Mouse (Mus musculus) MEL (cell line): Measurements from ENCODE around the gene Trpv6. TPM values are rescaled to one million over a fixed set of nuclear protein-coding genes. Genes with fewer than 3 reads are reported as not detected.

Experiments used
- DNase-seq: peaks from one replicate; pipeline ENCODE4 v3.0.0; 2011; ENCODE audit warnings: low read depth, low spot score
- H3K27ac ChIP-seq: 2 replicates; pipeline ENCODE4 v1.5.1; 2012; ENCODE audit warnings: low read depth, mild to moderate bottlenecking, control low read depth, low read length, moderate library complexity; ENCODE audit not compliant: control insufficient read depth
- H3K27me3 ChIP-seq, 2 experiments: fragments of 150-350 bp in 1 of 2; sonication (generic) in 1 of 2; 2 replicates each; pipeline ENCODE4 v1.6.1; 2012; ENCODE audit warnings: low read length in 2 of 2, mild to moderate bottlenecking in 2 of 2, improper control_type of control experiment in 1 of 2, moderate library complexity in 1 of 2; ENCODE audit not compliant: insufficient read depth in 2 of 2, control insufficient read depth in 1 of 2
- H3K36me3 ChIP-seq, 2 experiments: 2 replicates each; pipeline ENCODE4 v1.6.1; 2012 to 2014; ENCODE audit warnings: low read length in 2 of 2, improper control_type of control experiment in 1 of 2, inconsistent platforms in 1 of 2, mild to moderate bottlenecking in 1 of 2; ENCODE audit not compliant: insufficient read depth in 2 of 2, control insufficient read depth in 1 of 2
- H3K4me1 ChIP-seq, 2 experiments: fragments of 150-350 bp in 1 of 2; sonication (generic) in 1 of 2; 2 replicates each; pipeline ENCODE4 v1.6.1; 2012; ENCODE audit warnings: low read length in 2 of 2, improper control_type of control experiment in 1 of 2, mild to moderate bottlenecking in 1 of 2; ENCODE audit not compliant: insufficient read depth in 2 of 2, control insufficient read depth in 1 of 2
- H3K4me3 ChIP-seq, 2 experiments: fragments of 150-350 bp in 1 of 2; sonication (generic) in 1 of 2; 2 replicates each; pipeline ENCODE4 v1.5.1; 2012; ENCODE audit warnings: low read depth in 2 of 2, low read length in 2 of 2, mild to moderate bottlenecking in 2 of 2, moderate library complexity in 2 of 2, control low read depth in 1 of 2, improper control_type of control experiment in 1 of 2; ENCODE audit not compliant: control insufficient read depth in 1 of 2, insufficient read depth in 1 of 2
- H3K79me2 ChIP-seq: 2 replicates; pipeline ENCODE4 v1.6.1; 2012; ENCODE audit warnings: mild to moderate bottlenecking, low read length, moderate library complexity; ENCODE audit not compliant: control insufficient read depth, poor library complexity, insufficient read depth
- H3K9ac ChIP-seq: 2 replicates; pipeline ENCODE4 v1.6.1; 2012; ENCODE audit warnings: low read depth, mild to moderate bottlenecking, control low read depth, low read length, moderate library complexity; ENCODE audit not compliant: control insufficient read depth, poor library complexity, severe bottlenecking
- H3K9me3 ChIP-seq: fragments of 150-350 bp; sonication (generic); replicated peaks from 2 replicates; pipeline ENCODE4 v1.6.1; 2012; ENCODE audit warnings: mild to moderate bottlenecking, low read length, improper control_type of control experiment, moderate library complexity; ENCODE audit not compliant: insufficient read depth
- BHLHE40 ChIP-seq: IDR thresholded peaks from 2 replicates; pipeline ENCODE4 v1.6.1; 2012; ENCODE audit warnings: low read depth, mild to moderate bottlenecking, inconsistent platforms, low read length, improper control_type of control experiment, borderline replicate concordance
- CHD1 ChIP-seq: IDR thresholded peaks from 2 replicates; pipeline ENCODE4 v1.6.1; 2012; ENCODE audit warnings: low read depth, mild to moderate bottlenecking, inconsistent platforms, low read length, improper control_type of control experiment
- CHD2 ChIP-seq: IDR thresholded peaks from 2 replicates; pipeline ENCODE4 v1.6.1; 2011; ENCODE audit warnings: low read length, improper control_type of control experiment
- E2F4 ChIP-seq: IDR thresholded peaks from 2 replicates; pipeline ENCODE4 v1.6.1; 2011; ENCODE audit warnings: low read depth, low read length, improper control_type of control experiment, borderline replicate concordance
- ELF1 ChIP-seq: IDR thresholded peaks from 2 replicates; pipeline ENCODE4 v1.6.1; 2014; ENCODE audit warnings: low read depth, mild to moderate bottlenecking, inconsistent platforms, low read length, improper control_type of control experiment, moderate library complexity
- GATA1 ChIP-seq: IDR thresholded peaks from 2 replicates; pipeline ENCODE4 v1.6.1; 2011; ENCODE audit warnings: low read depth, low read length, improper control_type of control experiment
- HCFC1 ChIP-seq: IDR thresholded peaks from 2 replicates; pipeline ENCODE4 v1.6.1; 2012; ENCODE audit warnings: low read depth, mild to moderate bottlenecking, inconsistent platforms, low read length, improper control_type of control experiment, moderate library complexity
- MAX ChIP-seq: IDR thresholded peaks from 2 replicates; pipeline ENCODE4 v1.6.1; 2011; ENCODE audit warnings: low read length, improper control_type of control experiment
- MYC ChIP-seq: IDR thresholded peaks from 2 replicates; pipeline ENCODE4 v1.6.1; 2011; ENCODE audit warnings: low read depth, mild to moderate bottlenecking, low read length, improper control_type of control experiment, moderate library complexity
- NELFE ChIP-seq: IDR thresholded peaks from 2 replicates; pipeline ENCODE4 v1.6.1; 2011; ENCODE audit warnings: low read depth, low read length, improper control_type of control experiment
- POLR2A ChIP-seq, 2 experiments: IDR thresholded peaks; 2 replicates each; pipeline ENCODE4 v1.6.1; 2011 to 2012; ENCODE audit warnings: low read length in 2 of 2, mild to moderate bottlenecking in 2 of 2, control low read depth in 1 of 2, improper control_type of control experiment in 1 of 2, low read depth in 1 of 2, moderate library complexity in 1 of 2; ENCODE audit not compliant: control insufficient read depth in 1 of 2, insufficient read depth in 1 of 2, poor library complexity in 1 of 2
- POLR2AphosphoS2 ChIP-seq: IDR thresholded peaks from 2 replicates; pipeline ENCODE4 v1.6.1; 2011; ENCODE audit warnings: low read length, improper control_type of control experiment
- POLR2AphosphoS5 ChIP-seq: IDR thresholded peaks from 2 replicates; pipeline ENCODE4 v1.6.1; 2012; ENCODE audit warnings: low read depth, borderline replicate concordance, mild to moderate bottlenecking, inconsistent platforms, low read length, moderate library complexity, mixed read lengths
- RAD21 ChIP-seq: IDR thresholded peaks from 2 replicates; pipeline ENCODE4 v1.6.1; 2011; ENCODE audit warnings: mild to moderate bottlenecking, low read depth, low read length, improper control_type of control experiment
- RCOR1 ChIP-seq: IDR thresholded peaks from 2 replicates; pipeline ENCODE4 v1.6.1; 2012; ENCODE audit warnings: low read depth, mild to moderate bottlenecking, inconsistent platforms, low read length, improper control_type of control experiment
- SMC3 ChIP-seq: IDR thresholded peaks from 2 replicates; pipeline ENCODE4 v1.6.1; 2011; ENCODE audit warnings: low read depth, low read length, improper control_type of control experiment
- TAL1 ChIP-seq: IDR thresholded peaks from 2 replicates; pipeline ENCODE4 v1.6.1; 2012; ENCODE audit warnings: mild to moderate bottlenecking, inconsistent platforms, low read length, moderate library complexity, mixed read lengths
- TBP ChIP-seq: IDR thresholded peaks from 2 replicates; pipeline ENCODE4 v1.8.0; 2011; ENCODE audit warnings: low read depth, low read length, improper control_type of control experiment
- TCF12 ChIP-seq: IDR thresholded peaks from 2 replicates; pipeline ENCODE4 v1.6.1; 2014; ENCODE audit warnings: low read depth, mild to moderate bottlenecking, inconsistent platforms, low read length, improper control_type of control experiment, moderate library complexity
- USF1 ChIP-seq: IDR thresholded peaks from 2 replicates; pipeline ENCODE4 v1.6.1; 2014; ENCODE audit warnings: low read depth, mild to moderate bottlenecking, inconsistent platforms, low read length, improper control_type of control experiment, moderate library complexity
- ZC3H11A ChIP-seq: IDR thresholded peaks from 2 replicates; pipeline ENCODE4 v1.6.1; 2012; ENCODE audit warnings: low read depth, mild to moderate bottlenecking, inconsistent platforms, low read length, improper control_type of control experiment
- ZKSCAN1 ChIP-seq: IDR thresholded peaks from 2 replicates; pipeline ENCODE4 v1.6.1; 2012; ENCODE audit warnings: low read depth, mild to moderate bottlenecking, inconsistent platforms, low read length, improper control_type of control experiment, moderate library complexity
- ZMIZ1 ChIP-seq: IDR thresholded peaks from 2 replicates; pipeline ENCODE4 v1.6.1; 2012; ENCODE audit warnings: low read depth, mild to moderate bottlenecking, inconsistent platforms, low read length, improper control_type of control experiment, moderate library complexity
- polyA plus RNA-seq, 2 experiments: library from polyadenylated mRNA; stranded (reverse) in 1 of 2; unstranded in 1 of 2; fragments of >175 nt in 1 of 2; fragments of >200 nt in 1 of 2; gene quantifications; 2 replicates each; pipeline versions ENCODE4 v1.2.1 to v1.2.4; 2012; ENCODE audit warnings: low replicate concordance in 2 of 2, low read depth in 1 of 2; ENCODE audit not compliant: insufficient read length in 2 of 2, insufficient read depth in 1 of 2, missing spikeins in 1 of 2
- total RNA-seq: library from RNA; depleted of rRNA; stranded (reverse); fragments of 300-350 nt; gene quantifications from 2 replicates; pipeline ENCODE4 v1.2.3, GENCODE M21; 2012

Gene Trpv6
- total and polyA plus RNA-seq, 3 experiments, result not detected

DNA sequence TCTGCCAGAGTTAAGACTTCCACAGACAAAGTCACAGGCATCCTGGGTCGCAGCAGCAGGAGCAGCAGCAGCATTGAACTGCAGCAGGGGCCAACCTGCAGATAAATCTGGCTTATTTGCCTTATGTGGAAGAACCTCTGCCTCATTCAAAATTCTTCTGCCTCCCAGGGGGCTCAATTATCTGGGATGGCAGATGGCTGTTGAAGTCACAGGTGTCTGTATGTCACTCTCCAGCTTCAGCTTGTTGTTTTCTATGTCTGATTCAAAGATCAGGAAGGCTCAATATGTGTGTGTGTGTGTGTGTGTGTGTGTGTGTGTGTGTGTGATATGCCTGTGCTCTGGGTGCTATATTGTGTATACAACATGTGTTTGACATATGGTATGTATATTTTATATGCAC is 1.2 kb upstream of the Trpv6 start:
- H3K36me3 ChIP-seq, result no peaks in the 10 kb centered on the region
- no peaks in the 10 kb centered on the region for H3K79me2 ChIP-seq
- H3K9ac ChIP-seq, result no peak overlapping the region
- no peaks in the 10 kb centered on the region for H3K9me3 ChIP-seq
- no peaks in the 10 kb centered on the region for H3K4me1 ChIP-seq
- H3K4me3 ChIP-seq, result no peak overlapping the region
- H3K27me3 ChIP-seq, result no peaks in the 10 kb centered on the region; a peak in 1 of 4 replicates
- TF ChIP-seq ZKSCAN1 (no peak), BHLHE40 (no peak), POLR2A (IDR thresholded peaks at IDR 0.05; ENCODE audit: control insufficient read depth in 1 of 2, insufficient read depth in 1 of 2, low read depth in 1 of 2, low read length in 2 of 2, poor library complexity in 1 of 2) (no peak), ZC3H11A (no peak)
- no peak for DNase-seq
- H3K27ac ChIP-seq, result no peak overlapping the region

DNA sequence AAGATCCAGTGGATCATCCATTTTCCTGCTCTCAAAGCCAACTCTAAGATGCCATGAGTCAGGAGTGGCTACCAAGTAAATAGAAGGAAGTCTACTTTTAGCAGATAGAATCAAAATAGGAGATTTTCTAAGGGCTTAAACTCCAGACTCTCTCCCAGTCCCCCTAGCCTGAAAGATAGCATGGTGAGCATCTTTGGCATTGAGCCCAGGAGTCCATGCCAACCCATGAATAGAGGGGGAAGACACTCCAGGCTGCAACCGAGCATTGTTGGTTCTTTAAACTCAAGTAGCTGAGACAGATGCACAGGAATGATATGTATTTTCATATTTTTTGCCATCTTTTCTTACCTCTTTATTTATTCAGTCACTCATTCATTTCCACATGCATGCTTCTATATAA is 994 bp downstream of the Trpv6 start:
- Histone ChIP-seq H3K4me3 (no peak overlapping the region), H3K27ac (no peak overlapping the region)
- TF ChIP-seq NELFE, result no peak
- TF ChIP-seq ZKSCAN1, result no peak
- no peak for TF ChIP-seq MYC
- no peak for TF ChIP-seq RCOR1
- no peak for TF ChIP-seq E2F4
- no peak for TF ChIP-seq RAD21
- no peak for TF ChIP-seq TBP
- no peak for TF ChIP-seq POLR2A (IDR thresholded peaks at IDR 0.05; ENCODE audit: control insufficient read depth in 1 of 2, insufficient read depth in 1 of 2, low read depth in 1 of 2, low read length in 2 of 2, poor library complexity in 1 of 2)
- TF ChIP-seq ELF1, result no peak
- no peak for TF ChIP-seq SMC3
- no peak for TF ChIP-seq GATA1
- TF ChIP-seq TCF12, result no peak
- TF ChIP-seq, all 39 proteins: peak for 0
- no peak overlapping the region for H3K9ac ChIP-seq
- H3K4me1 ChIP-seq, result no peaks in the 10 kb centered on the region
- no peaks in the 10 kb centered on the region for H3K79me2 ChIP-seq
- H3K9me3 ChIP-seq, result no peaks in the 10 kb centered on the region
- no peaks in the 10 kb centered on the region for H3K36me3 ChIP-seq
- H3K27me3 ChIP-seq, result no peaks in the 10 kb centered on the region; a peak in 1 of 4 replicates
- DNase-seq, result peak; percentile 20

DNA sequence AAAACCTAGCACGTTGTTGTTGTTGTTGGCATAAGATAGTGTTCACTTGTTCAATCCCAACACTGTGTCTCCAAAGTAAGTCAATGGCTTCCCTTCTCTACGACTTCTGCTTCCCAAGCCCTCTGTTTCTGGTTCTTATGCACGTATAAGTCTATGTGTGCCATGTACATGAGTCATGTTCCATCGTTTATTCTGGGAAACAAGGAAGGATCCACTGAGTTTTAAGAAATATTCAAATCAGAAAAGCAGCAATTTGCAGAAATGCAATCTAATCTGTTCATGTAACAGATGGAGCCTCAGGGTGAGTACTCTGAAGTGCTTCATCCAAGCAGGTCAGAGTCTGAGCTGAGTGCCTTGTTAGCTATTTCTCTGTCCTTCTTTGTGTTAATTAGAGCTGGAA is 4.7 kb downstream of the Trpv6 start:
- Histone ChIP-seq H3K9ac (no peak overlapping the region), H3K27me3 (no peaks in the 10 kb centered on the region)
- TF ChIP-seq HCFC1, result no peak
- no peak for TF ChIP-seq CHD2
- no peak for TF ChIP-seq POLR2AphosphoS2
- no peak for TF ChIP-seq E2F4
- no peak for TF ChIP-seq USF1
- TF ChIP-seq TAL1, result no peak
- TF ChIP-seq BHLHE40, result no peak
- TF ChIP-seq ZMIZ1, result no peak
- TF ChIP-seq CHD1, result no peak
- no peak for TF ChIP-seq POLR2AphosphoS5
- no peak for TF ChIP-seq SMC3
- no peak for TF ChIP-seq MAX
- TF ChIP-seq, all 39 proteins: peak for 0
- Histone ChIP-seq H3K9me3 (no peaks in the 10 kb centered on the region), H3K79me2 (no peaks in the 10 kb centered on the region), H3K36me3 (no peaks in the 10 kb centered on the region; a peak in 1 of 4 replicates), H3K27ac (no peak overlapping the region), H3K4me3 (no peak overlapping the region), H3K4me1 (no peaks in the 10 kb centered on the region)
- DNase-seq, result no peak
